Mouse (Mus musculus): ENCODE measurements around the gene Ropn1. TPM values are rescaled to one million over a fixed set of nuclear protein-coding genes. Genes with fewer than 3 reads are reported as not detected.

The Ropn1 gene
- polyA plus RNA-seq (2017; shearing (Covaris generic)): not detected

DNA sequence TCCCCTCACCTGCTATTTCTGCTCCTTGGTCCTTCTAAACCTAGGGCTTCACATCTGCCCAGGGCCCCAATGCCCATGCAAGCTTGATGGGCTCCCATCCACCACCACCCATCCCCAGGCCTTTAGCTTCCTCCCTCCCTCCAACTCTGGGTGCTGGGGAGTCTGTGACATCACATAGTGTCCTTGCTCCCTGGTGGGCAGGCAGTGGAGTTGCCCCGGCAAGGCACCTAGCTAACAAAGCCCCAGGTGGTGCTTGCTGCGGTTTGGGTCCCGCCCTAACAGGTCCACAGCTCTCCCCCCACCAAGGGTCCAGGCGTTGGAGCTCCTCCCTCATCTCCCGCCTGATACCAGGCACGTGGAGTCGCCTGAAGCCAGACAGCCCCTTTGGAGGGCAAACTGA lies at the start of gene Ropn1:
Ropn1 (plus strand) TSS at position 301 of the 400 bp plus-strand sequence.

DNA sequence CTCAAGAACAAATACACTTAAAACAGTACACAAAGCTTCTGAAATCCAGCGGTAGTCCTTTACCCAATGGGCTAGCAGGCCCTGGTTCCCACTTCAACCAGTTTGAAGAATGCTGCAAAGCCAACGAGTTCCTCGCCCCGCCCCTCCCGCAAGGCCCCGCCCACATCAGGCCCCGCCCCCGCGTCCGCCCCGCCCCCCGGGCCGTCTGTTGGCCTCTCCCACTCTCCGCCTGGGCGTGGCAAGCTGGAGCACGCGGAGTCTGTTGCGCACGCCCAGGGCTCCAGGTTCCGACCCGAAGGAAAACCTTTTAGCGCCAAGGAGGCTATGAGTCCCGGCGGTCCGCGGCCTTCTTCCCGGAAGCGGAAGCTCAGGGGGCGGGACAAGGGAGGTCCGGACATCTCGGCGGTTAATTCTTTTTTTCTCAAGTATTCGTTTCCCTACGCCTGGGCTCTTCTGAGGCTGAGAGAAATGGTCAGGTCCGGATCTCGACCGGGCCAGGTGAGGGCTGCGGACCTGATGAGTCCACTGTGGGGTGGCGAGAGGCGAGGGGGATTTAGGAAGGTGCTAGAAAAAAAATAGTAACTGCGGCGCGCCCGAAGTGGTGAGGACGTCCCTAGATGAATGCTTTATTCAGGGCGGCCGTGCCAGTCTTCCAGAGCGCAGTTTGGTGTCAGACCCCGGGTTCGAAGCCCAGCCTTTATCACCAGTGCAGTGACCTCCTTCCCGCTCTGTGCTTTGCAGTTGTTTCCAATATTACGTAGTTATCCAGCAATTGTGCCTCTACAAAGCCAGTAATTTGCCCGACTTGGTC lies 40.8 kb downstream of the Ropn1 start, which contains the start of gene Ccdc14:
Ccdc14 (plus strand) TSS at position 283 of the 811 bp plus-strand sequence.

Other genes starting within 250 kb of the Ropn1 start
- 0.10 TPM for gene Kalrn, start 76.4 kb upstream of the Ropn1 start, polyA plus RNA-seq (2017; shearing (Covaris generic))
- 1.9 TPM for gene Ccdc14, start 40.7 kb downstream of the Ropn1 start, polyA plus RNA-seq (2017; shearing (Covaris generic))
- gene Mylk, start 95.3 kb downstream of the Ropn1 start, polyA plus RNA-seq (2017; shearing (Covaris generic)): not detected